Mouse (Mus musculus) cerebellum, adult 2 months (tissue): Measurements from ENCODE around the gene Ppp6r1.

ENCODE experiments used
- CTCF ChIP-seq: fragments of 200-500 bp; IDR thresholded peaks from 2 replicates; pipeline ENCODE4 v1.5.1; 2011; ENCODE audit warnings: low read depth, mild to moderate bottlenecking, control low read depth, low read length, moderate library complexity, borderline replicate concordance; ENCODE audit not compliant: insufficient read depth
- POLR2A ChIP-seq: fragments of 200-500 bp; IDR thresholded peaks from 2 replicates; pipeline ENCODE4 v1.6.1; 2011; ENCODE audit warnings: low read length, control low read depth, borderline replicate concordance; ENCODE audit not compliant: insufficient read depth

DNA sequence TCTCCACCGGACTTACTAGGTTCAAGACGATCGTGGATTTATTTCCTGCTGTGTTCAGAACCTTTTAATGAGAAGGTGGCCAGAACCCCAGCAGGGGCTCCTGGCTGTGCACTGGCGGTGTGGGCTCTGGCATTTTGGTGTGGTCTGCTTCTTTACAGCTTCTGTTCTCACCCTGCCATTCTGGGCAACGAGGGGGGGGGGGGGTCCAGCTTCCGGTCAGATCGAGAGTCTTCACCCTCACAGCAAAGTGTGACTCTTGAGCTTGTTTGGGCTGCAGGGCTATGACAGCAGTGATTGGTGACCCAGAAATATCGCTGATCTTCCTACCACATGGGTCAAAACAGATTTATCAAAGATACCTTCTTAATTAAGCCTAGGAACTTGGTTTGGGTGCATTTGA lies 46.4 kb downstream of the Ppp6r1 start:
- no peak for TF ChIP-seq POLR2A
- no peak for TF ChIP-seq CTCF
